Mouse (Mus musculus) left cerebral cortex, adult 18-20 months (tissue): ENCODE measurements at regions not wholly inside any gene's neighbourhood (a gene's known extent, or its start where the extent isn't known, plus 50 kb on each side); places are given as distances from the start of the nearest gene placed in this dataset.

Experiments
- DNase-seq, 2 experiments: peaks; one replicate each; pipeline ENCODE4 v3.0.0; 2021 to 2022; ENCODE audit warnings: low spot score in 2 of 2, mixed read lengths in 1 of 2

DNA sequence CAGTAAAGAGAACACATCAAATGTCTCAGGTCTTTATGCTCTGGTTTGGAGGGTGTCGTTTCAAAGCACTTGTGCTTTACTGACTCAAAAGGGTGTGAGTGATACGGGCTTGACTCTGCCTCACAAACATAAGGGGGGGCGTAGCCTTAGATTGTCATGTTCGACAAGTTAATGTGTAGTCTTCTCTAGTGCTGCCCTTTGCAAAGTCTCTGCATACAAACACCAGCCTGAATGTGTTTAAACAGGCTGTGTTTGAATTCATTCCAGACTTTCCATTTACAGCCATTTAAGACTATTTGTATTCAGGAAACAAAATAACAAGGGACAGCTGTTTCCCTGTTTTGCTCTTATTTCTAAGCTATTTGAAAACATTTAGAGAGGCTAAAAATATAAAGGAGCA lies 200.4 kb upstream of the Robo2 start:
- no peak for DNase-seq

DNA sequence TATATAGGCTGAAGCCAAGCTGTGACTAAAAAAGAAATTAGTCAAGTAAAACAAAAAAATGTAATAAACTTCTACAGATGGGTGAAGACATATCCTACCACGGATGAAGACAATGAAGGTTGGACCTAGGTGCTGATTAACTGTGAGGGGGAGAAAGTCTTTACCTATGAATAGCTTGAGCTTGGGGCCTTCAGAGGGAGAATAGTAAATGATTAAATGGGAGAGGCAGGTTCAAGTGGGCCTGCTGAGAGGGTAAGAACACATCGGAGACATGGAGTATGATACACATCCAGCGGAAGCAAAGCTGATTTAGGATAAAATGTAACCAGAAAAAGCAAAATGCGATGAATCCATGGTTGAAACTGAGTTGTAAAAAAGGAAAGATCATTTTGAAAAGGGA lies 197.9 kb upstream of the Robo2 start:
- DNase-seq: no peak

DNA sequence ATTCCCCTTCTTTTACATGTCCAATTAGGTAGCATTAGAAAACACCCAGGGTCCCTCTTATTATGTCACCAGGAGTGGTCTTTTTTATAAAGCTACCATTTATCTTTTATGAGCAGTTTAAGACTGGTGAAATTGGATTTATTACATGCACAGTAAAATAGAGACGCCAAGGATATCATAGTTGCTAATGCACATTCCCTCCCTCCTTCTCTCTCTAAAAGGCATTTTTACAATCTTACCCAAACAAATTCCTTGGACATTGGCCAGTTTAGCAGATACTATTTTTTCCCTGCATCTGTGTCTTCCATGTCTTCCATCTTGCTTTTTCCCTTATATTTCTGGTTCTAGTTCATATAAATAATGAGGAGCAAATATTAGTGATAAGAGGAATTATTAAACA lies 186.7 kb upstream of the Robo2 start:
- no peak for DNase-seq

DNA sequence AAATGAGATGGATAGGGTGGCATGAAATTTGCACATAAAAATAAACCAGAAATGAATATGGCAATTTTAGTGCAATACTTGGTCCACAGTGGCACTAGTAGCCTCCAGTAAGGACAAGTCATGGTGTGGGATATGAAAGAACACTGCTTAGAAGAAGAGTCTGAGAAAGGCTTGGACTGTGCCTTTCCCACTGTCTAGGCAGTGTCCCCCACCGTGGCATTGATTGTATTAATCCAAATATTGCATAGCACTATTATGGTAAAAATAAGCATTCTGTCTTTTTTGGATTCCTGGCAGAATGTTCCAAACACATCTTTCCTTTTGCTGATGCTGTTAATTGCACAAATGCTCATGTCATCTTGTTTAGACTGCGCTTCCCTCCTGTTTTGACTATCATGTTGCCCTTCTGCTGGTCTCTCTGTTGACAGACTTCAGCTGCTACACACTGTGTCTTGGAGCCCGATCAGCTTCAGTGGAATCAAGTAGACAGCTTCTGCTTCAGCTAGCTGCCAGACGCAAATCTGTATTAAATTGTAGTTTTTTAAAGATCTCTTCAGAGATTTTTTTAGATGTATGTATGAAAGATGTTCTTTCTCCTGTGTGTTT lies 186.2 kb upstream of the Robo2 start:
- DNase-seq: no peak

DNA sequence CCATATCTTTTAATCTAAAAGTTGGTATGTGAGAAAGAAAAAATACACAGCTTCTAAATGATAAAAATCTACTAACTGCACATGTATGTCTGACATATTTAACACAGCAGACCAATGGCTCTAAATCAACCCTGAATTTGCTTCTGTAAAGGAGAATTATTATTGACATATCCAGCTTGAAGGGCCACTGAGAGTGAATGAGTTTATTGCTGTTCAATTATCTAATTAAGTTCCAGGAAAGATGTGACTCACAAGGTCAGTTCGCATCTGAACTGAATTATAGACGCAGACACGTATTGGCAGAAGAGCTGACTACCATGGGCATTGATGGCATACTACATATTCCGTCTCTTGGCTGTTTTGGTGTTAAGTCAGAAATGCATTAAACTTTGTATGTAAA lies 180.3 kb upstream of the Robo2 start:
- no peak for DNase-seq

DNA sequence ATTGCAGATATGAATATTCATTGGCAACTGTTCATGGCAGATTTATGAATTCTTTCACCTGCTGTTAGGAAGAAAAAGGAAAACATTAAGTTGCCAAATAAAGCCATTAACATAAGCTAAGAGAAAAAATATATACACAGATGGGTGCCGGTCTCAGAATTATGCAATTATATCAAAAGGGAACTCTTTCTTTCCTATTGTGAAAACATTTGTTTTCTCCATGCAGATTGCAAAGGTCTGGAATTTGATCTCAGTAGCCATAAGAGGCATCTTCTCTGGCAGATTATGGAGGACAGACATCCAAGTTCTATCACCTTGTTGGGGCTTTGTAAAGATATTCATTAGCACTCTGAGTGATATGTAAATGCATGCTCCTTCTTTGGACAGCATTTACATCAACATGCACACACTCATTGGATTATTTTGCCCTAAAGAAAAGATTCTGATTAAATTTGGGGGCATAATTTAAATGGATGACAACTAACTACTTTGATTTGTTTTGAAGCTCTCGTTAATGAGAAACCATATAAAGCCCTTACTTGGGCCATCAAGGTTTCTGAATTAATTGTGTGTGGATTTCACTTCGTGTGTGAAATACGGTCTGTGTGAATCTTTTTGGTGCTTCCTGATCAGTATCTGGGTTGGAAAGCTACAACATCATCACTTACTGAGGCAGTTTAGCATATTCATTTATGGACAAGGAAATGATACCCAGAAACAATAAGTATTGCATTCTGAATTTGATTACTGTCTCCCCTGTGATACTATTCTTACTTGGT lies 171.2 kb upstream of the Robo2 start:
- no peak for DNase-seq

DNA sequence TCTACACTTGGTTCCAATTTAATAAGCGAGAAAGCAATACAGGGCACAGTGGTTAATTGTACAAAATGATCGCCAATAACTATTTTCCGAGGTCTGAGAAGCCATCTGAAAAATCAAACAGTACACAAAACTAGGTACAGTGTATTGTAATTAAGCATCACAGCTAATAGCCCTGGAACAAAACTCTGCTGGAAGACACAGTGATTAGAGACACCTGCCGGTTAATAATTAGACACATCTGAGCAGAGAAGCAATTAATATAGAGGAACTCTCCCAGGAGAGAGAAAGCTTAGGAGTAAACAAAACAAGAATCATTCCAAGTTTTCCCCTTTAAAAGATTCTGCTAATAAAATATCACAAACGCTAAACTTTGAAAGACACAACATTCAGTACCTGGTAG lies 136.7 kb upstream of the Robo2 start:
- DNase-seq: no peak

DNA sequence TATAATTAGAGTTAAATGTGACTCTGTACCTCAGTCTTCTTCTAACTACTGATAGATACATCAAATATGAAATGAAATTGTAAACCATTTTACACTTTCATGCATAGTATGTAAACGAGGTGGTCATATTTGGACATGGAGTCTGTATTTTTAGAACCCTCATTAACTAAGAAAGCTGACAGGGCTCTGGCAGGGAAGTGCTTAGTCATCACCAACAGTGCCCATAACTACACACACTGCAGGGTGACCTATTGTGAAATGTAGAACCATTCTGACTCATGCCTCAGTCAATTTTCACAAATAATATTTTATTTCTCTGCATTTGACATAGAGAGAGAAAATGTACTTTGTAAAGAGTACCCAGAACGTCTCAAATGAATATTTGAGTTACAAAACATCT lies 118.9 kb upstream of the Robo2 start:
- no peak for DNase-seq

DNA sequence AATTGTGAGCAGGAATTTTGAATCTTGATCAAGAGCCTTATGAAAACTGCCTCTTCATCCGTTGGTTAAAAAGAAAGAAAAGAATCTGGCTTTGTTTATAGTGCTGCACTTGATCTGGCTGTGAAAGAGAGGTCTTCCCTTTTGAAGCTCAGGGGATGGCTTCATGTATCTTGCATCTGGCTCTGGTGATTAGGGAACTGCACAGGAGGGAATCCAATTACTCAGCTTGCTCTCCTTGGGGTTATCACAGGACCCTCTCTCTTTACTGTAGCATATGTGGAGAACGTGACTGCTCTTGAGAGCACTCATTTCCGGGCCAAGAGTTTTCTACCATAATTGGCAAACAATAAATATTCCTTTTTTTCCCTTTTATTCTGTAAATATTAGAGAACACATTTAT lies 116.6 kb upstream of the Robo2 start:
- DNase-seq: no peak

DNA sequence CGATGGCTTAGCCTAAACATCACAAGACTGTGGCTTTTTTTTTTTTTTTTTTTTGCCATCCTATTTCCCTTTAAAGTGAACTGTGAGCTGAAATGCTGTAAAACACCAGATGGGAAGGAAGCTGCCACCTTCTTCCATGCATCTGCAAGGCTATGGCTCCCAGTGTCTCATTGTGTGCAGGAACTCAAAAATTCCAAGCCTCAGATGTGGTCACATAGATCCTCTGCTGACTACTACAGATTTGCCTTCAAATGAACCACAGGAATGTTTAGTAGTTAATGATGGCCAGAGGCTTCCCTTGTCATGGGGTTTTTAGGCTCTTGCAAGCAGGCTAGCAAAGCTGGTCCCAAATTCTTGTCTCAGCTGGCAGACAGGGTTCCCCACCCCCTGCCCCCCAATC lies 114.9 kb upstream of the Robo2 start:
- no peak for DNase-seq

DNA sequence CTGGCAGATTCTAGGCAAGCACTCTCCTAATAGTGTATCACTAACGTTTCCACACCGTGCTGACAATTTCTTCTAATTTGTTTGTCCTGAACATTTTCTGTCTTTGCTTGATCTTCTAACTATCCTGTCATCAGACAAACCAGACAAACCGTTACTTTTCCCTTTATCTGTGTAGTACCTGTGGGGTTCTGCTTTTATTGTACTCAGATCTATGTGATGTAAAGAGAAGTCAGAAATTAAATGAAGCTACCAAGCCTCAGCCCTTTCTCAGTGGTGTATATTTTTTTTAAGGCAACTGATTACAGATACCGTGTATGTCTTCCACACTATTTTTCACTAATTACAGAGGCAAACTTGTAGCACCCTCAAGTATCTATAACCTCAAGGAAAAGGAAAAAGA lies 108.9 kb upstream of the Robo2 start:
- DNase-seq: no peak

DNA sequence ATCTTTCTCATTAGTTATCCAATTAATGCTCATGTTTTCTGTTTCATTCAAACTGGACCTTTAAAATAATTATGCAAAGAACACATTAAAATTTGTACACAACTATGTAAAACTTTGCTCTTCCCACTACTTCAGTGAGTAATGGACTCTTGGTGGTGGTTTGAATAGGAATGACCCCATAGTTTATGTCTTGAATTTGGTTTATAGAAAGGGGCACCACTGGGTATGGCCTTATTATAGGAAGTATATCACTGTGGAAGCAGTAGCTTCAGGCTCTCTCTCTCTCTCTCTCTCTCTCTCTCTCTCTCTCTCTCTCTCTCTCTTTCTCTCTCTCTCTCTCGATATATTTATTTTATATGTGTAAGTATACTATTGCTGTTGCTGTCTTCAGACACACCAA lies 106.3 kb upstream of the Robo2 start:
- DNase-seq: no peak

DNA sequence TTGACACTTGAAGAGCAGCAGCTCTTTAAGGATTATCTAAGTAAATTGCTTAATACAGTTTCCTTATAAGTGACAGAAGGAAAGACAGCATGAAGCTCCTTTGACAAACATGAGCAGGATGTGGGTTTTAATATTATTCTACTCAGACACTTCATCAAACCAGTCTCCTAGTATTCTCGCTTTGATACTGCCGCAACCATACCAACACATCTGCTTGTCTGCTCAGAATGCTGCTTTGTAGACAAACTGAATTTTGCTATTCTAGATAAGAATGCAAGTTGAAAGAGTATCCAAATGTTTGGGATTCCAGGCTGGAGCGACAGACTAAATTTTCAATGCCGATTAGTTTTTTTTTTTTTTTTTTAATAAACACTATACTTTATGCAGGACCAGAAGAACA lies 105.7 kb upstream of the Robo2 start:
- DNase-seq: no peak

DNA sequence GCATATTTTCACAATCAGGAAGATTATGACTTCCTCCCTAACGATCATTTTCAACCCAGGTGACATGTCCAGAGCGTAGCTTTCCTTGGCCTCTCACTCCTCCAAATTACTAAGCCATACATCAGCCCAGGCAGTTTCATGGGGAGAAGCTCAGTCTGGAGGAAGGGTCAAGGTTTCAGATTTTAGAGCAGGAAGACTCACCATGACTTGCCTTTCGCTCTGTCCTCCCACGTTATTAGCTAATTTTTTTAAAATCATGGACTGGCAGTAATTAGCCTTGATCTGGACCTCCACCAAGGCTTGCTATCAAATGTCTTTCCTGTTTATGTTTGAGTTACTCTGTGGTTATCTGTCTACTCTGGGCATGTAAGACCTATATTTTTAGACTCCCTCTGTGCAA lies 102.9 kb upstream of the Robo2 start:
- DNase-seq: no peak

DNA sequence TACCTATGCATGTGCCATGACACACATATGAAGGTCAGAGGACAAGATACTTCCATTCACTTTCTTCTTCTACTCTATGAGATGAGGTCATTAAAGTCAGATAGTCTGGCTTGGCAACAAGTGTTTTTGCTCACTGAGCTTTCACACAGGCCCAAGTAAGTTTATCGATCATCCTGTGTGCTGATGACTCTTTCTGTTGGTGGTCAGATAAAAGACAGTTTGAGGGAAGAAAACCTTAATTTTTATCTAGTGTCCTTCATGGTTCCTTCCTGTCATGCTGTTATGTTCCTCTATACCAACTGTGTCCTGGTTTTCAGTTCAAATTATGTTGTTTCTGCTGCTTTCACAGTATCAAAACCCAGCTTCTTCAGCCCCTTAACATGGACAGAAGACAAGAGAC lies 98.8 kb upstream of the Robo2 start:
- no peak for DNase-seq

DNA sequence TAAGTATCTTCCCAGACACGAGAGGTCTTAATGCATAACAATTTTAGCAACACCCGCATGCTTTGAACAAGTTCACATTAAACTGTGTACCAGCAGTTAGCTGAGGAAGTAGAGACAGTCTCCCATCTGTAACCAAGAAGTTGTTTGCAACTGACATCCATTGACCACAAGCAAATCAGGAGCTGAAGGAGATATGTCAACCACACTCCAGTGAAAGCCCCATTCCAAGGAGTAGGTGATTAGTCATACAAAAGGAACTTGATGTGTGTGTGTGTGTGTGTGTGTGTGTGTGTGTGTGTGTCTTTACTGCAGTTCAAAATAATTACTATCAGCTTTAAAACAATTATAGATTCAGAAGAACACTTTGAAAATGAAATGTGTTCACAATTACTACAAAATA lies 97.9 kb upstream of the Robo2 start:
- DNase-seq: no peak

DNA sequence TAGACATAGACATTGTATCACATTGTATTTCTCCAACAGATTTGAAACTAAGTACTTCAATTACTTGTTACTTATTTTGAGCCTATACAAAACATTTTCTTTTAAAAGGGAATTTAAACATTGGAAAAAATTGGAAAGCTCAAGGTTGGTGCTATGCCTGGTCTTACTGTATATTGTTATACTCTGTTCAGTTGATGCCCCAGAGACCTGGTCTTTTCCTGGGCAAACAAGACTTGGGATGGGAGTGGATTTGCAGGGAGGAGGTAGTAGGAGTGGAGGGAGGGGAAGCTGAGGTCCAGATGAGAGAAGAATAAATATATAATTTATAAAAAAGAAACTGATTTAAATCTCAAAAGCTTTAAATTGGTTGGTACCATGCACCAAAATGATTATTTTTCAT lies 95.1 kb upstream of the Robo2 start:
- no peak for DNase-seq

DNA sequence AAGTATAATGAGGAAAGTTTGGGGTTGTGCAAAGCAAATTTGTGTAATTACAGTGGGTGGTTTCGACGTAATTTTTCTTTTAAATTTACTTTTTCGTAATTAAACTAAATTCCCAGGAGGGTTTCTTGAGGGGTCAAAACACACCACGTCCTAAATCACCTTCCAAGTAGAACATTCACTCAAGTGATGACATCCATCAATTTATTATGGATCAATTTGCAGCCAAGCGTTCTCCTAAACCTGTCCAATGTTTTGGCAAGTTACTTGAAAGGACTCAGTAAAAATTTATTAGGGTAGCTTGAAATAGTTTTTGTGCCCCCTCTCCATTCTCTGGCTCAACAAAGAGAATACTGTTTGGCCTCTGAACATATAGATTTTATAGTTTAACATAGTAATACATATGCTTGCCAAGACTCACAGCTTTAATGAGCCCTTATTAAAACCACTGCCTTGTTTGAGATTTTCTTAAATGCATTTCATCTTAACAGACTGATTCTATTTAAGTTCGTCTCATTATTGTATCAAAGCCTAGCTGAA lies 94.6 kb upstream of the Robo2 start:
- no peak for DNase-seq

DNA sequence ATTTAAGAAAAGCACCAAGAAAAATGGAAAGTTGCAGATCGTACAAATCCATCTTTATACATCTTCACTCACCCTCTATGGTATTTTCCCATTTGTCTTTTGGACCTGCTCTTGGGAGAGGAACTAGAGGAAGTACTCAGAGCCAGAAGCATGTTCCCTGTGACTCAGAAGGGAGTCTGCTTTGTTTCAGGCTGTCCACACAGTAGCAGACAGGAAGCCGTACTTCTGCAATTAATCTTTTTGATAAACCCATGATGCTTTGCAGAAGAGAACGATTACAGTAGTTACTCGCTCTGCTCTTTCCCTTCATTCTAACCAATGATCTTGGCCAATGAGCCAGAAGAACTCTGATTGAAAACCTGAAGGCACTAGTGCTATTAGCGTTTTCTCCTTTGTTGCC lies 92.8 kb upstream of the Robo2 start:
- no peak for DNase-seq

DNA sequence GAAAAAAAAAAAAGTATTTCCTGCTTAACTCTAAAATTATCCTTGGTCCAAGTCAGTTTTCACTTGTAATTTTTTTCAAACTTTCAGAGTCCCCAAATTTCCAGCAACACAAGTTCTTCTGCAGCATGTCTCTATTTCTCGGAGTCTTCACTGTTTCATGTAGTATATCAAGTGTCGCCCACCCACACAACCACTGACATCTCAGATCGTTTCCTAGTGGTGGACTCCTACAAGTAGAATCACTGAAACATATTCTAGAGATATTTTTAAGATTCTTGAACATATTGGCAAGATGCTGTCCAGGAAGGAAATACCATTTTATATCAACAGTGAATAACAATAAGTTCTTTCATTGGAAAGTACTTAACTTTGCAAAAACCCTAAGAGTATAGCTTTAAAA lies 89.1 kb upstream of the Robo2 start:
- DNase-seq: no peak

DNA sequence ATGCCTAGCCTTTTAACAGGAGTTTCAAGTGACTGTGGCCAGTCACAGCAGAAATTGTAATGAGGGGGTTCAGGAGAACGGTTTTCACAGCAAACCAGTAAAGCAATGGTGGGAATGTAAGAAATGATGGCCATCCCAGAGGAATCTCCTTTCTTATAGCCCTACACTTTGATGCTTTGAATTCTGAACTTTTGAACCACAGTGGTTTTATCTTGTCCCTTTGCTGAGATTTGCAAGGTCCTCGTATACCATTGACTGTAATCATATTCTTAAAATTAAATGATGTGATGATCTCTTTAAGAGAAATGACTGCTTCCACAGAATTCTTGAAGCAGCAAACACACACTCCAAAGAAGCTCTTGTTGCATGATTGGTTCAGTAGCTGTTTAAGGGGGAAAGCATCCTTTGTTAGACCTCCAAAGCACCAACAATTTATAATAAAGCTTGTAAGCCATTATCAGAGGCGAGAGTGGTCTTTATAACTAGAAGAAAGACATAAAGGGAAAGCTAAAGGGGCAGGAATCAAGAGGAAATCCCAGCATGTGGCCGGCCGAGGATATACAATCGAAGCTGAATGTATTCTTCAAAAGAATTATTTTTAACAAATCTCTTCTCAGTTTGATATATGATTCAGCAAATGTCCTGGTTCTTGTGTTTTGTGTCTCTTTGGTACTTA lies 56.3 kb upstream of the Robo2 start:
- DNase-seq: no peak

DNA sequence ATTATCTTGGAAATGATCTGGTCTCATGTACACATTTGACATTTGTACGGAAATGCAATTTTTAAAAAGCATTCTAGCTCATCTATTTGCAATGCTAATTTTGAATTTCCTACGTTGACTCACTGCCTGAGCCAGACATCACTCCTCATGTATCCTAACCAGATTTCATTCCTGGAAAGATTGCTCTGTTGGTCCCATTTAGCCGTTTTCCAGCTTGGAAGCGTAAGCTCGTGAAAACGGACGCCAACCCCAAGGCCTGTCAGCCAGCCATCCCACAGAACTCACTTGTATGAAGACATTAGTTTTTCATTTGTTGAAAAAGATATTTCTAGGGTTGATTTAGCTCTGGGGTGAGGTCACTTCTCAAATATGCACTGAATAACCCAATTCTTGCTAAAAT lies 55.5 kb upstream of the Robo2 start:
- DNase-seq: peak in 1 of 2 experiments; percentile 8

DNA sequence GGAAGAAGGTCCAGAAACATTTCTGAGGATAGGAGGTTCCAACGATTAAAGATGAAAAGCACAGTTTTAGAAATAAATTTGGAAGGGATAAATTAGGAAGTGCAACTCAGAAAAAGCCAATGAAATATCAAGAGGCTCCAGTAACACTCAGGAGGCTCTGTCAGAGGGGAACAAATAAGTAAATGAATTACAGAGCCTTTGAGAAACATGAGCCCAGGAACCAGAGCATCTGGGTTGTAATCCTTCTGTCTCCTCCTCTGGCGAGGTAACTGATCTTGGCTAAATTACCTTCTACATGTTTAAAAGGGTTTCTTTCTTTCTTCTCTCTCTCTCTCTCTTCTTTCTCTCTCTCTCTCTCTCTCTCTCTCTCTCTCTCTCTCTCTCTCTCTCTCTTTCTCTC lies 53.2 kb upstream of the Robo2 start:
- DNase-seq: no peak
